Mouse (Mus musculus) adrenal gland, postnatal 4 days (tissue): ENCODE measurements around the gene Ei24. TPM values are rescaled to one million over a fixed set of nuclear protein-coding genes. Genes with fewer than 3 reads are reported as not detected.

Experiments used
- DNase-seq, 2 experiments: peaks; one replicate each; pipeline ENCODE4 v3.0.0; 2021 to 2022; ENCODE audit warnings: low spot score in 2 of 2, mixed read lengths in 2 of 2
- long read RNA-seq, 2 experiments: library from polyadenylated mRNA; stranded (forward); transcript quantifications; one replicate each; pipeline ENCODE4 v2.0.0; 2021
- total RNA-seq, 2 experiments: library from RNA; stranded (reverse); gene quantifications; 2 replicates each; pipeline ENCODE4 v1.2.3; 2021

Gene Ei24
- 100 to 1,000 TPM; 117 to 119 TPM for total RNA-seq
- long read RNA-seq, experiment 1, transcript Ei24-201 (11 exons, 2,220 nt) = major isoform, 69 of 77 reads
- long read RNA-seq, experiment 1, partial matches to known transcripts = 2 of 77 reads
- long read RNA-seq, experiment 1, other reads (novel, unspliced or antisense) = 5 of 77 reads
- long read RNA-seq, experiment 2, transcript Ei24-202 (11 exons, 2,309 nt) = minor isoform, 10 of 162 reads
- long read RNA-seq, experiment 2, transcript Ei24-201 (11 exons, 2,220 nt) = major isoform, 120 of 162 reads
- long read RNA-seq, experiment 2, partial matches to known transcripts = 1 of 162 reads
- long read RNA-seq, experiment 2, other reads (novel, unspliced or antisense) = 30 of 162 reads

GRCm38 (mm10) chr9:36796781-36797555 is at the start of gene Ei24:
Gene Ei24 (minus strand): TSS chr9:36797393.
- peak; percentile 91 to 94 for DNase-seq

- no peak for DNase-seq
Observed at GRCm38 (mm10) chr9:36846346-36846745, 49.2 kb upstream of the Ei24 start.

- no peak for DNase-seq
Observed at GRCm38 (mm10) chr9:36833914-36834313, 36.7 kb upstream of the Ei24 start.

GRCm38 (mm10) chr9:36833043-36833881 is 36.1 kb upstream of the Ei24 start:
- DNase-seq = no peak

- DNase-seq = peak; percentile 33 to 49
Observed at GRCm38 (mm10) chr9:36832529-36832928, 35.3 kb upstream of the Ei24 start.

GRCm38 (mm10) chr9:36831401-36831800 is 34.2 kb upstream of the Ei24 start:
- no peak for DNase-seq

GRCm38 (mm10) chr9:36826612-36827363 is 29.6 kb upstream of the Ei24 start:
- no peak for DNase-seq

- no peak for DNase-seq
Observed at GRCm38 (mm10) chr9:36822024-36822423, 24.8 kb upstream of the Ei24 start.

- no peak for DNase-seq
Observed at GRCm38 (mm10) chr9:36821644-36822000, 24.4 kb upstream of the Ei24 start, which contains the start of gene Fez1. Gene Fez1 (plus strand): TSS chr9:36821864.

GRCm38 (mm10) chr9:36820969-36821643 is 23.9 kb upstream of the Ei24 start:
- DNase-seq = no peak

GRCm38 (mm10) chr9:36818905-36819304 is 21.7 kb upstream of the Ei24 start:
- DNase-seq = no peak

- DNase-seq = no peak
Observed at GRCm38 (mm10) chr9:36814486-36814885, 17.3 kb upstream of the Ei24 start.

- no peak for DNase-seq
Observed at GRCm38 (mm10) chr9:36808126-36808785, 11.1 kb upstream of the Ei24 start.

GRCm38 (mm10) chr9:36805256-36805975 is 8.2 kb upstream of the Ei24 start:
- DNase-seq = no peak

- no peak for DNase-seq
Observed at GRCm38 (mm10) chr9:36803926-36804325, 6.7 kb upstream of the Ei24 start.

GRCm38 (mm10) chr9:36803386-36803785 is 6.2 kb upstream of the Ei24 start:
- DNase-seq = no peak

- no peak for DNase-seq
Observed at GRCm38 (mm10) chr9:36802951-36803350, 5.8 kb upstream of the Ei24 start.

GRCm38 (mm10) chr9:36801961-36802360 is 4.8 kb upstream of the Ei24 start:
- DNase-seq = no peak

- DNase-seq = no peak
Observed at GRCm38 (mm10) chr9:36796224-36796623, 969 bp downstream of the Ei24 start.
